Mouse (Mus musculus): ENCODE data around the gene Ly86.
A peak's percentile ranks its signal among the peaks of the same experiment; 100 is the strongest.

Ly86 gene

DNA sequence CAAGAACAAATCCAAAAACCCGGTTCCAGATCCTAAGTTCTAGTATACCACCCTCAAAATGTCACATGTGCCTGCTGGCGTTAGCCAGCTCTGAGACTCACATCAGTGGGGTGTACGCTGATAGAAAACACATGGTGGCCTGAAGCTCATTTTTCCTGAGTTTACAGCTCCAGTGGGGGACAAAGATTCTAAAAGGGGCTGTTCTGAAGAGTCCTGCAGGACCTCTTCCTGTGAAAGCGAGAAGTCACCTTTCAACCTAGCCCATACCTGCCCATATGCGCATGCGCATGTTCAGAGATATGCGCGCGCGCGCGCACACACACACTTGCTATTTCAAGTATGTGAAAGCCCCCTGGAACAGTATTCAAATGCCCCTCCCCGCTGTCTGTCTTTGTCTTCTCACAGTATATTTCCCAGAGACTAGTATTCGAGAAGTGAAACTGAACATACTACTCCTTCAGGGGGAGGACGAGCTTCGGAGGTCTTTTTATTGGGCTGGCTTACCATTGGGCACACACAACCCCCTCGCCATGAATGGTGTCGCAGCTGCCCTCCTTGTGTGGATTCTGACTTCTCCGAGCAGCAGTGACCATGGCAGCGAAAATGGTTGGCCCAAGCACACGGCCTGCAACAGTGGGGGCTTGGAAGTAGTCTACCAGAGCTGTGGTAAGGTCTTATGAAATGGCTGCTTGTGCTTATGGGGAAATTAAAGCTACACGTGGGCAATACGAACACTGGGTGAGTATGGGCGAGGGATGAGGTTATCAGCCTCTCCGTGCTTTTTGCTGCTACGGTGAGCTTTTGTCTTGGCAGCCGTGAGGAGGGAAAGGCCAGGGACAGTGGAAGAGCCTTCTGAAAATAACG is at the start of gene Ly86:
Ly86 (plus strand) TSS at position 300 of the 864 bp plus-strand sequence.
- DNase-seq (ENCODE audit: low spot score): peak; percentile 40

DNA sequence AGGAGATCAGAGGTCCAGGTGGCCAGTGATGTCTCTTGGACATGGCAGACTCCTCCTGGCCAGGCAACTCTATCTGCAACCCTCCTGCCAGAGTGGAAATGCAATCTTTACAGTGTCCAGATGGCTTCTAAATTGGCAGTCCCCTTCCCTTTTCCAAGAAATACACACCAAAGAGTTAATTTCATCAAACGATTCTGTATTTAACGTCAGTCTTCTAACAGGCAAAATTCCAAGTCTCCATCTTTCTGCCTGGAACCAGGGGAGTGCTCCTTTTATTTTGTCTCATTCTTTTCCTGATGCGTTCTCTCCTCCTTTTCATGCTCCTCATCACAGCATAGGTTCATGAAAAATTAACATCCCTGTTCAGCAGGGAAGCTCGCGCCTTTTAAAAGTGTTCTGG is 47.1 kb upstream of the Ly86 start:
- DNase-seq (ENCODE audit: low spot score): no peak

DNA sequence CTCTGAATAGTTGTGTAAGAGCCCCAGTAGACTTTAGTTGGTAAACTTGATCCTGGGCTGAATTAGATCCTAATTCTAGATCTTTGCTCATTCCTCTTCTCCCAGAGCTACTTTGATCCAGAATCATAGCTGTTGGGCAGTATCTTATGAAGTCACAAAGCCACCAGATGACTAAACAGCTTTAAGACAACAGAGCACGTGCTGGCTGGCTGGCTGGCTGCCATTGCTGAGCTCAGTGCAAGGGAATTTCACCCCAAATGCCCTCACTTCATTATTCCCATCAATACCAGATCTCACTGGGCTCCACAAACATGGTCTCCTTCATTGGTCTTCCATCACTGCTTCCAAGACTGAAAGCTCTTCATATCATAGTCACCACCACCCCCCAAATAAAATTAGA is 46.2 kb upstream of the Ly86 start:
- DNase-seq (ENCODE audit: low spot score): no peak

DNA sequence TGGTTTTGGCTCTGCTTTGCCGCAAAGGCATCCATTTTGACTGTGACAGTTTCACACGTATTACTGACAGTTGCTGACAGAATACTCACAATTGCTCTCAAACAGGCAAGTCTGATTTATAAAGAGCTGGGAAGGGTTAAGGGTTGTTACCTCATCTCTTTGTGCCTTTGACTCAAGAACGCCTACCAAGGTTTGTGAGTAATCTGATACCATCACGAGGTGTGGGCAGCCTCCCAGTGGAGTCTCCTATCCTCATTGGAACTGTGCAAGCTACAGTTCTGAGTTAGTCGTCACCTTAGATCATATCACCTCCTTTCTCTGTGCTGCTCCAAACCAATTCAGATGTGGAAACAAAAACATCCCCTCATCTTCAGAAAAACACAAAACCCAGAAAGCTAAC is 42.1 kb upstream of the Ly86 start:
- DNase-seq (ENCODE audit: low spot score): no peak

DNA sequence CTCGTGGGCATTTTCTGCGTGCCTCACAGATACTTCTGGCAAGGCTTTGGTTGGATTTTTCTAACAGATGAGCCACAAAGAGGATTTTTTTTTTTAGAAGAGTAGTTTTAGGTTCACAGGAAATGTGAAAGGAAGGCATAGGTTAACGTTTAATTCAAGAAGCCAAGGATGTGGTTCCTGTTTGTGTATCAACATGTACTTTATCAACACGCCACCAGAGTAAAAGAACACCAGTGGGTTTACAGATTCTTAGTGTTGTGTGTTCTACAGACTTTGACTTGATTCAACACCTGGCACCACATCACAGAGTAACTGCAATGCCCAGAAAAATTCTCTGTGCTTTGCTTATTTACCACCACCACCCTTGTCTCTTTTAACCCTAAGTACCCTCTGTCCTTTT is 37.0 kb upstream of the Ly86 start:
- DNase-seq (ENCODE audit: low spot score): no peak

DNA sequence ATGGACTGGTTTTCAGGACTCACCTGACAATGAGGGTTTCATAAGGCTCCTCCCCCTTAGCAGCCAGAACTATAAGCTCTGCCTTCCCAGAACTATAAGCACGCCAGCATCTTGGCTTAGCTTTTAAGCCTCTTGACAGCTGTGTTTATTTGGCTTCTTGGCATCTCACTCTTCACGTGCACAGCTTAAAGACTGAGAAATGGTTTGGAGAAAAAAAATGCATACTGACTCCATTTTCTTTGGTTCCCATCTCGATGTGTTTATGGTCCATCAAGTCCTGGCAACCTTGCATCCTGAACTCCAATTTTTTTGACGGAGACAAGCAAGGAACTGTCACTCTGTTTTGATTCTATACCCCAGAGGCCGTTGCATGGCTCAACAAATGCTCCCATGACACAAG is 35.7 kb upstream of the Ly86 start:
- no peak for DNase-seq (ENCODE audit: low spot score)

DNA sequence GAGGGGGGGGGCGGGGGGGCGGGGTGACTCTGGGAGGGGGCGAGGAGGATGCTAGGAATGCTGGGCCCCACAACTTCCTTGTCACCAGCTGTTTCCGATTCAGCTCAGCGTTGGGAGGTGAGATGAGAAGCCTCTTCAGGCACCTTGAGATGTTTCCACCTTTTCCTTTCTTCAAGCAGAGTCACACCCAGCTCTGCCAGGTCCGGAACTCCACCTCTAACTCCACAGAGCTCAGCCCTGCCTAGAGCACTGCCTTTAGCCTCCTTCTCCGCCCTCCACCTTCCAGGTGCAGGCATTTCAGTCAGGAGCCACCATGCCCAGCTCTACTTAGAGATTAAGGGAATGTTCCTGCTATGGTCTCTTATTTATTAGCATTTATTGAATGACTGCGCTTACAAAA is 34.7 kb upstream of the Ly86 start:
- no peak for DNase-seq (ENCODE audit: low spot score)

DNA sequence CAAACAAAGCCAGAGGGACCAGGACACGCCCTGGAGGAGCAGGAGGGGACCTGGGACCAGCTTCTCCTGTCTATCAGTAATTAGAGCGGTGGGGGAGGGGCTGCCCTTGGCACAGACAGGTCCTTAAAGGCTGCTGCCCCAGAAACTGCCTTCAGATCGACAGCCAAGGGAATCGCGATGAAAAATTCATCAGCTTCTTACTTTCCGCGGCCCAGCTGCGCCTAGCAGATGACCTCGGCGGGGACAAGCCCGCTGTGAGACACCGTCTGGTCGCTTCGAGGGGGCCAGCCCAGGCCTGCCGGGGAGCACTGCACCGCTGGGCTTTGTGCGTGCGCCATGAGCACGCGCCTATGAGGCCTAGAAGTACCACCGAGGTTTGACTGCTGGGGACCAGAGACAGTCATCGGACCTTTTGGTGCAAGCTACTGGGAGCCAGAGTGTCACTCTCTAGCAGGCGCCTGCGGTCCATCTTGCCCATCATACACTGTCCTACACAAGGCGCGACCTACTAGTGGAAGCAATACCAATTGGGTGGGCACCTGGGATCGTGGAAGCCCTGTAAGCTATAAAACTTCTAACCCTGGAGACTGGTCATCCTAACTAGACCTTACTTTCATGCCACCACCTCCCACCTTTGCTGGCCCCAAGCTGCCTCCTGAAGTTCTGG is 33.3 kb upstream of the Ly86 start:
- no peak for DNase-seq (ENCODE audit: low spot score)

DNA sequence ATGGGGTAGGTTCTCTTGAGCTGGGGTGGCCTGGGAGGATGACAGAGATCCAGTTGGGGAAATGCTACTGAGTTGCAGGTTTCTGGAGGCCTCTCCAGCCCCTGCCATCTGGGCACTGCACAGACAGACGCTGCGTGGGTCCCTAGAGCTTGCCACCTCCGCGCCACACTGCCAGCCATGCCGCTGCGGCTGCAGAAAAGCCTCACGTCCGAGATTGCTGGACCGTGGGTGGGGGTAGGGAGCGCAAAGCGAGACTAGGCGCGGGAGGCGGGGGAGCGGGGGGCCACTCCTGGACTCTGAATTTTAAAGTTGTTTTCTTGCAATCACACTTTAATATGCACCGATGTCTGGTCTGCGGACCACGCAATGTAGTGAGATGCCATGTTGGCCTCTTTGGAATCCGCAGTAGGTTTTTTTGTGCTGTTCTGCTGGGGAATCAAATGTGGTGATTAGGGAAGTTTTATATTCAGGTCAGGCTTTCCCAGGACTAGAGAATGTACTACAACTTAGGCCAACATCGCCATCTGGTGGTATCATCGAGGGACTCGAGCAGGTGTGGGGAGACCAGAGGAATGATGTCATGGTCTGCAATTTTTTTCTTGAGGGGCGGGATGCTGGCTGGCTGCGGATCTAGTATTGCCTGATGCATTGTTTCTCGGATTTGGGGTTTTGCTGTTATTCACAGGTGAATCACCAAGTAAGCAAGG is 32.6 kb upstream of the Ly86 start:
- DNase-seq (ENCODE audit: low spot score): peak; percentile 42

DNA sequence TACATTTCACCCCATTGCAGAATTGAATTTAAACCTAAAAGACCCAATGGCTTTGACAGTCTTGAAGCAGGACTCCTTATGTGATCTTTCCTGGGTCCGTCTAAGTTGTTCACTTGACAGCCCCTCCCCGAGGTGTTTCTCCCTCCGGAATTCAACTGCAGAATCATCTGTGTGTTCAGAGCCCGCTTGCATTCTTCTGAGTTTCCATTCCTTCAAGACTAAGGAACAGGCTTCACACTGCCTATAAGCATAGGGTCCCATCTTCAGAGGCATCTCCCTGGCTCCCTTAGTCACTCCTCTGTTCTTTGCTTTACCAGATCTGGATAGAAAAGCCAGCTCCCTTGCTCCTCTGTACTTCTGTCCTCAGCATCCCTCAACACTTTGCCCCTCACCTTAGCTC is 32.1 kb upstream of the Ly86 start:
- no peak for DNase-seq (ENCODE audit: low spot score)

DNA sequence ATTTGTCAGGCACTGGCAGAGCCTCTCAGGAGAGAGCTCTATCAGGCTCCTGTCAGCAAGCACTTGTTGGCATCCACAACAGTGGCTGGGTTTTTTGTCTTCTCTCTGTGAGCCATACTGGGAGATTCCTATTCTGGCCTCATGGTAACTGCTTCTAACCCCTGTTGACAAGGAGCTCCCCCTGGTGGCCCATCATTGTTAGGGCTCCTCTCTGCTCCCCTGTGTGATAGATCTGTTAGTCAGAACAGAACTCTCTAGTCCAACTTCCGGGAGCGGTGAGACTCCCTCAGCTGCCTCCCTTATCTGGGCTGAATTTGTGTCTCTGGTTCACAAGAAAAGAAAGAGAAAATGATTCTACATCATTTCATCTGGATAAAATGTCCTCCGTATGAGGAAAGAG is 19.5 kb upstream of the Ly86 start:
- peak; percentile 38 for DNase-seq (ENCODE audit: low spot score)

DNA sequence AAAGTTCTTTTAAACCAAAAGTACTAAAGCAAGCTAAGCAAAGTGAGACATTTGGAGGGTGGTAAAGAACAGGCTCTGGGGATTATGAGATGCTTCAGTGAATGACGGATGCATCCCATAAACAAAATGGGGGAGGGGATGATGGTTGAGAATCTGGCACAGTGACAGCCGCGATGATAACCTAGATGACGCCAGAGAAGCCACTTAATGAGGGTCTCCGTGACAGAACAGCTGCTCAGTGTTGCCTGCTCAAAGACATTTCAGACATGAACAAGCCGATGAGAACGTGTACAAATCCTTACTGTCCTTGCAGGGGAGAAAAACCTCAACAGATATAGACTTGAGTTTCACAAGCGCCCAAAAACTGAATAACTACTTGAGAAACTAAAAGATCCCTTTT is 15.3 kb upstream of the Ly86 start:
- no peak for DNase-seq (ENCODE audit: low spot score)

DNA sequence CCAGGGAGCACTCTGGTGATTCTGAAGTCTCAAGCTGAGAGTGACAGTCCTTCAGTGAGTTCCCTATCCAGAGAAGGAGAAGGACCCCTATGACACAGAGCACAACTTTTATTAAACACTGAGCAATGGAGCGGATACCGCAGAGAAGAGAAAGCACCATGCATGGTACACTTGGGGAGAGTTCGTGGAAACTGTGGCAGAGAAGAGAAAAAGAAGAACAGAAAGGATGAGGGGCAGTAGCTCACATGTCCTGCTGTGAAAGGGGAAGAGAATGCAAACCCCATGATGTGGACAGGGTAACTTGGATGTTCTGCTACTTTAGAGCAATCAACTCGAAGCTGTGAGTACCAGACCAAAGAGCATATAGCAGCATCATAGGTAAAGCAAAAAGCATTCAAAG is 14.0 kb upstream of the Ly86 start:
- DNase-seq (ENCODE audit: low spot score): no peak

DNA sequence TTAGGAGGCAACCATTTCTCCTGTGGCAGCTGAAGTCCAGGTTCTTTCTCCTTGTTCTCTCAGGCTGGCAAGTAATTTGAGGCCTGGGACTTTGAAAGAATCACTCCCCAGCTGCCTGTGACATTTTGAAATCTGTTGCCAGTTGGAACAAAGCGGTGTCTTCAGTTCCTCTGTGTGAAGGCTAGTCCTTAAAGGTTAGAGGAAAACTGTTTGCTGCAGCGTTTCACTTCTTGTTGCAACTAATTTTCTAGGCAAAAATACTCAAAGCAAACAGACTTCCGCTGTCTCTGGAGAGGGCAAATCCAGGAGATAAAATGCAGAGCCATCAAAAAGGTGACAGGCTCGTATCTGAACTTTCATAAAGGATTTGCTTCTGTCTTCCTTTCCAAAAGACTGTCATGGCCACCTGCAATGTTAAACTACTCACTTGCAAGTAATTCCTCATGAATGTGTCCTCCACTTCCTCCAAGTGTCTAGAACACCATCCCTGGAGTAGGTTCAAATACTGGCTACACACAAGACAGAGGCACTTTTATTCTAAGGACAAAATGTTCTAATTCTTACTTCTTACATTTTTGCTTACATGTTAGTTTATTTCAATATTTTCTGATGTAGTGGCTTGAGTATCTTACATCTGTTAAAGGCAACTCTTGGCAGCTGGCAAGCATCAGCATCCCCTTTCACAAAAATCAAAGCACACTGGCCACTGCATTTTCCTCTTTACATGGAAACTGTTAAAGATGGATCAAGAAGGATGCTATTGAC is 12.0 kb upstream of the Ly86 start:
- no peak for DNase-seq (ENCODE audit: low spot score)

DNA sequence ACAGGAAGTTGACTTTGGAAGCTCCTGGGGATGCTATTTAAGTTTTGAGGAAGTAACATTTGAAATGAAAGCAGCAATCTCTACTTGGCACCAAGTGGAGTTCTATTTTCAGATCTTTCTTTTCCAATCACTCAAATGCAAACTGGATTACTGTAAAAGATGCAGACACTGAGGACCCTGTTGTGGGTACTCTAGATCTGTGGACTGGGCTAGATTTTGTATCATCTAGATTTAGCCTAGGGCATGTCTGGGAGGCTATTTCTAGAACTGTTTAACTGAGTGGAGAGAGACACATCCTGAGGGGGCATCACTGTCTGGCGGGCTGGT is 11.5 kb upstream of the Ly86 start:
- DNase-seq (ENCODE audit: low spot score): no peak

DNA sequence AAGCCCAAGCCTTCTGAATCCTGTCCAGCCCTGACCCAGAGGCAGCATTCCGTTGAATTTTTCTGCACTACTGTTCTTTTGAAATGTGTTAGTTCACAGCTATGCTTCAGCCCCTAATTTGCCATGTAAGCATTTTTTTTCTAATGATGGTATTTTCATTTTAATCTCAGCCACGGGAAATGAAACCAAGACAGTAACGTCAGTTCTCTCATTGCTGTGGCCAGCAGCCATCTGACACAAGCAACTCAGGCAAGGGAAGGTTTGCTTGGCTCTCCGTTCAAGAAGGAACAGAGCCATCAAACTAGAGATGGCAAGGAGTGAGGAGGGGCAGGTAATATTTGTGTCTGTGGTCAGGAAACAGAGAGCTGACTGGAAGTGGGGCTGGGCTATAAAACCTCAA is 7.7 kb upstream of the Ly86 start:
- no peak for DNase-seq (ENCODE audit: low spot score)

DNA sequence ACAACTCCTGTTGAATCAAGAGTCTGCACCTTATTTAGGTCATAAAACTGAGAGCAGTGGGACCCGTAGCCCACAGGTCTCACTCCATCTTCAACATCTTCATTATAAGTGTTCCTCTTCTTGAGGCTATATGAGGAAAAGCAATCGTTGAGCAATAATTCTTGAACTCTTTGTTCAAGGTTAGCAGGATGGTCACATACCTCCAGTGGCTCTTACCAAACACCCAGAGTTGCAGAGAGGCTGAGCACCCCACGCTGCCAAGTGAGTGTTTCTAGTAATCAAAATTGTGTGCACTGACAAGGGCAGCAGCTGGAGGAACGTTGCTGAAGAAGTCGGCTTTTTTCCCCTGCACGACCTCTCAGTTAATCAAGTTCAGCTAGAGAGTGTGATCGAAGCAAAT is 7.1 kb upstream of the Ly86 start:
- DNase-seq (ENCODE audit: low spot score): no peak

DNA sequence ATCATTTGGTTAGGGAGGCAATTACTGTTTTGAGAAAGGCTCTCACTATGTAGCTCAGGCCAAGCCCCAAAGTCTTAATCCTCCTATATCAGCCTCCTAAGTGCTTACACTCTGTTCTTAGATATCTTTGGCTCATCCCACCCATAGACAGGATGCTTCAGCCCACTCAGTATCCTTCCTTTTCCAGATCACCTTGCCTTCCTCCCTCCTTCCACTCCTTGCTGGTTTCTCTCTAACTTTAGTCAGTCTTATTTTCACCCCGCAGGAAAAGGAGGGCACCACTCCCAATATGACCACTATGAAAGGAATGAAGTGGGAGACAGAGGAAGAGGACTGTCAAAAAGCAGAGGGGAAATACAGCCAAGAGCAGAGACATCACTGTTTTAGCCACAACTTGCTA is 2.2 kb upstream of the Ly86 start:
- DNase-seq (ENCODE audit: low spot score): no peak

DNA sequence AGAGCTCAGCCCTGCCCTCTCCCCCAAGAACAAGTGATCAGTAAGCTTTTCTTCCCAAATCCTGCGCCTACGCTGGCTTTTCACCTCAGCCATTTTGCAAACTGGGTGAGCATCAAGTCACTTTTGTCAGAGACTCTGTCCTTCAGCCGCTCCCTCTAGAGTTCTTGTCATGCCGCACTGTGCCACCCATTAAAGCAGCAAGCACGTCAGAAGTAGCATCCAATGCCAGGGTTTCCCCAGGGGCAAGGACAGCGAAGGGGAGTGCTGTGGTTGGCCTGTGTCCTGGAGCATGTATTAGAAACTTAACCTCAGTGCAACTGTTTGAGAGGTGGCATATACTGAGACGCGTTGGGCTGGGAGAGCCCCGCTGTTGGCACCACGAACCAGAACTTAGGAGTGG is 815 bp downstream of the Ly86 start:
- no peak for DNase-seq (ENCODE audit: low spot score)

DNA sequence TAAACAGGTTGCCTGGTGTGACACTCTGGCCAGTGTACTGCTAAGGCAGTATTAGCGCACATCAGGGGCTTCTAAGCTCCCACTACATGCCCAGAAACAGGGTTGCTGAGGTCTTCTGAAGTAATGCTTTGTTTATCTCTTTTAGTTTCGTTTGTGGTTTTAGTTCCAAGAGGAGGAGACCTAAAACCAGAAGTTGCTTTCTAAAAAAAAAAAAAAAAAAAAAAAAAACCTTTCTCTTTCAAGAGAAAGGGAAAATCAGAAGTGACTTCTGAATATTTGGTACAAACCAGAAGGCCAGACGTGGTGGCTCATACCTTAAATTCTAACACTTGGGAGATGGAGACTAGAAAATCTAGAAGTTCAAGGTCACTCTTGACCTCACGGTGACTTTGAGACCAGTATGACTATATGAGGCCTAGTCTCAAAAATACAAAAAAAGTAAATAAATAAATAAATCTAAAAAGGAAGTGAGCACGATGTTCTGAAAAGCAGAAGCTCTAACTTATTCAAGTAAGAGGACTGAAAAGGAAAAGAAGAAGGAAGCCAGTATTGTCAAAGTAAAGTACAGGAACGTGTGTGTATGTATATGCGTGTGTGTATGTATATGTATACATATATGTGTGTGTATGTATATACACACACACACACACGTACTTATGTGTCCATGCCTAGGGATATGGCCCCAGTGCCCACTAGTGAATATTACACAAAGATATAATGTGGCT is 3.0 kb downstream of the Ly86 start:
- no peak for DNase-seq (ENCODE audit: low spot score)

DNA sequence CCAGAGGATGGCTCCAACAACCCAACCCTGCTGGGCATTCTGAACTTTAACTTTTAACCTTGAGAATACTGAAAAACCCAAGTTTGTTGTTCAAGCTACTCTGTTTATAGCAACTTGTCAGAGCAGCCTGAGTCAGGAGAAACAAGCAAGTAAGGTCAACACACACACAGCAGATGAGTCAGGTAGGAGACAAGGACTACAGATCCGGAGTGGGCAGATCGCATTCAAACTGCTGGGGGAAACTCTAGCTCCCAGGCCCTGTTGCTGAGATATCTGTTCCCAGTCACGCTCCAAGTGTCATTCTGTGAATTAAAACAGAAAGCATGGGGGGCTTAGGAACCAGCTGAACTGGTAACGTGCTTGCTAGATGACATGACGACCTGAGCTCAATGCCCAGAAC is 4.0 kb downstream of the Ly86 start:
- no peak for DNase-seq (ENCODE audit: low spot score)

DNA sequence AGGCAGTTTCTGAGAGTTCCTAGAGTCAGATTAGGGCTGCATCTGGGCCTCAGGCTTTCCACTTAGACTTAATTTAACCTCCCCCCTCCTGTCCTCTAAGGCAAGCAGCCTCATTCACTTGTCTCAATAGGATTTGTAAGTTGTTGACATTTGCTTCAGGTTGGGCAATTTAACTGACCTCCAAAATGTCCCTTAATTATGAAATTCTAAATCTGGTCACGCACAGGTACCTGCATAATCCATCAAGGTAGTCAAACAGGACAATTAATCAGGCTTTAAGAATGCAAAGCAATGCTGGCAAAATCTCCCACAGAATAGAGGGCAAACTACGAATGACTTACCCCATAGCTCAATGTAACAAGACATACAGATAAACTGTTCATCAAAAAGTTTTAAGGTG is 8.0 kb downstream of the Ly86 start:
- DNase-seq (ENCODE audit: low spot score): no peak

All from spleen, adult 12 weeks (tissue).